Mouse (Mus musculus) bone marrow macrophage, adult 2 months (primary cell): Measurements from ENCODE around the gene Sgk1.

Experiments
- CTCF ChIP-seq: IDR thresholded peaks from 2 replicates; pipeline ENCODE4 v1.5.1; 2012; ENCODE audit warnings: low read depth, mild to moderate bottlenecking, low read length, moderate library complexity
- POLR2A ChIP-seq: IDR thresholded peaks from 2 replicates; pipeline ENCODE4 v1.6.1; 2012; ENCODE audit warnings: mild to moderate bottlenecking, low read depth, low read length, borderline replicate concordance

DNA sequence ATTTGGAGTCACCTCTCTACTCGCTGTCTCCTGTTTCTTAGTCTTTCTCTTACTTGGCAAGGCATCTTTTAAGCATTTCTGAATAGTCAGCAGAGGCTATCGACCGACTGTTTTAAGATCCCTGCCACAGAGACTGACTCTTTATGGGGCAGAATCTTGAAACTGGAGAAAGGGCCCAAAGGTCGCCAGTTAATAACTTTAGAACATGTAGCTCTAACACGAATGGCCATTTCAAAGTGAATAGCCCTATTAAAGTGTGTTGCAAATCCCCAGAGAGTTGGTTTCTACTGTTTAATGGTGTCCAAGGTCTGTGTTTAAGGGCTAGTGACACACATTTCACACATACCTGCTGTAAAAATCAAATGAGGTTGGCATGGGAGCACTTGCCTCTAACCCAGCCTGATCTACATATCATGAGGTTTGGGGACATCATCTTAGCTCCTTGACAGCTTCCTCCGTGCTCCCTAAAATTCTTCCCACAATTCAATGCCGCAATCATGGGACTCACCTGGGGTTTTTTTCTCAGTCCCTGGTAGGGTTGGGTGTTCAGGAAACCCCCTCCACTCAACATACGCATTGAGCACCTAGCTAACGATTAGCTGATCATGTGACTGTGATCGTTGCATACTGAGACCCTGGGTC, 125.3 kb downstream of the Sgk1 start:
- TF ChIP-seq POLR2A: no peak
- no peak for TF ChIP-seq CTCF
